Mouse (Mus musculus) cortical plate, adult 2 months (tissue): ENCODE results near the gene Ubl5.

Experiments
- CTCF ChIP-seq: fragments of 200-500 bp; IDR thresholded peaks from 2 replicates; pipeline ENCODE4 v1.5.1; 2011; ENCODE audit warnings: mild to moderate bottlenecking, control low read depth, low read length; ENCODE audit not compliant: insufficient read depth; ENCODE audit errors: extremely low read depth
- POLR2A ChIP-seq: fragments of 200-500 bp; IDR thresholded peaks from 2 replicates; pipeline ENCODE4 v1.6.1; 2011; ENCODE audit warnings: mild to moderate bottlenecking, low read length, control low read depth; ENCODE audit not compliant: insufficient read depth; ENCODE audit errors: extremely low read depth

DNA sequence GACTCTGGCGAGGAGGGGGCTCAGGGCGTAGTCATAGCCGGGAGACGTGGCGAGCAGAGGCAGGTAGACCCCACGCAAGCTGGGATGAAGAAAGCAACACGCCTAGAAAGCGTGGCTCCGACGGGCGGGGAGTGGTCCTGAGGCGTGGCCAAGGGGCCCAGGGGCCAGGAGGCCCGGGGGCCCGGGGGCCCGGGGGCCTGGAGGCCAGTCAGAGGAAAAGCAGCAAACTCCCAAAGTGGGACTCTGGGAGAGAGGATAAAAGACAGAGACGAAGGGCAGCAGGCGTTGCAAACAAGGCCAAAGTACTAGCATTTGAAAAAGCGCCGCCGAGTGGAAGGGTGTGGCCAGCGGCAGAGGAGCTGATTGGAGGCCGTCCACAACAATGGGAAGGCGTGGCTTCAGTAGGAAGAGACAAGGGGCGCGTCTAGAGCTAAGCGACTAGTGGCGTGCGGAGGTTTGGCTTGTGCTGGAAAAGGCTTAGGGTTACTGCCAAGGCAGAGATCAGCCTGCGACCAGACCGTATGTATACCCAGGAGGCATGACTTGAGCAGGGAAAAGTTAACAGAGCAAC is 303 bp downstream of the Ubl5 start:
- TF ChIP-seq CTCF (no peak), POLR2A (peak; percentile 41; the same call in 1 of the 2 replicates)
